Mouse (Mus musculus) hindlimb bud, embryonic 11.5 days (tissue): ENCODE measurements around the gene Rxfp4.

Experiments
- DNase-seq: peaks from one replicate; pipeline ENCODE4 v3.0.0-alpha.2; 2012; ENCODE audit warnings: low read depth, low spot score; ENCODE audit errors: extremely low spot score

The Rxfp4 gene

GRCm38 (mm10) chr3:88629244-88629643 lies 23.7 kb downstream of the Rxfp4 start:
- no peak for DNase-seq

GRCm38 (mm10) chr3:88628766-88629165 lies 24.2 kb downstream of the Rxfp4 start:
- no peak for DNase-seq

- no peak for DNase-seq
Observed at GRCm38 (mm10) chr3:88627535-88627934, 25.4 kb downstream of the Rxfp4 start.

- DNase-seq, result no peak
Observed at GRCm38 (mm10) chr3:88627114-88627513, 25.8 kb downstream of the Rxfp4 start.

- no peak for DNase-seq
Observed at GRCm38 (mm10) chr3:88626316-88626715, 26.6 kb downstream of the Rxfp4 start.

- no peak for DNase-seq
Observed at GRCm38 (mm10) chr3:88625531-88625930, 27.4 kb downstream of the Rxfp4 start.

GRCm38 (mm10) chr3:88624951-88625350 lies 28.0 kb downstream of the Rxfp4 start:
- no peak for DNase-seq

GRCm38 (mm10) chr3:88624324-88624723 lies 28.6 kb downstream of the Rxfp4 start:
- DNase-seq, result no peak

- no peak for DNase-seq
Observed at GRCm38 (mm10) chr3:88623346-88624135, 29.4 kb downstream of the Rxfp4 start.

- no peak for DNase-seq
Observed at GRCm38 (mm10) chr3:88622941-88623345, 30.0 kb downstream of the Rxfp4 start.

GRCm38 (mm10) chr3:88622113-88622940 lies 30.6 kb downstream of the Rxfp4 start:
- no peak for DNase-seq

GRCm38 (mm10) chr3:88621537-88622112 lies 31.3 kb downstream of the Rxfp4 start:
- no peak for DNase-seq

GRCm38 (mm10) chr3:88620992-88621536 lies 31.9 kb downstream of the Rxfp4 start:
- DNase-seq, result no peak

- no peak for DNase-seq
Observed at GRCm38 (mm10) chr3:88620146-88620991, 32.6 kb downstream of the Rxfp4 start.

GRCm38 (mm10) chr3:88619113-88620097 lies 33.5 kb downstream of the Rxfp4 start:
- DNase-seq, result no peak

GRCm38 (mm10) chr3:88618074-88618871 lies 34.7 kb downstream of the Rxfp4 start:
- DNase-seq, result no peak

GRCm38 (mm10) chr3:88616951-88617500 lies 35.9 kb downstream of the Rxfp4 start:
- no peak for DNase-seq

- DNase-seq, result no peak
Observed at GRCm38 (mm10) chr3:88615902-88616391, 37.0 kb downstream of the Rxfp4 start.
